Mouse (Mus musculus) spleen, adult 18-20 months (tissue): ENCODE results near the gene Nfyb.

Source experiments
- DNase-seq, 2 experiments: peaks; one replicate each; pipeline ENCODE4 v3.0.0; 2022; ENCODE audit warnings: mixed read lengths in 2 of 2

Gene Nfyb

DNA sequence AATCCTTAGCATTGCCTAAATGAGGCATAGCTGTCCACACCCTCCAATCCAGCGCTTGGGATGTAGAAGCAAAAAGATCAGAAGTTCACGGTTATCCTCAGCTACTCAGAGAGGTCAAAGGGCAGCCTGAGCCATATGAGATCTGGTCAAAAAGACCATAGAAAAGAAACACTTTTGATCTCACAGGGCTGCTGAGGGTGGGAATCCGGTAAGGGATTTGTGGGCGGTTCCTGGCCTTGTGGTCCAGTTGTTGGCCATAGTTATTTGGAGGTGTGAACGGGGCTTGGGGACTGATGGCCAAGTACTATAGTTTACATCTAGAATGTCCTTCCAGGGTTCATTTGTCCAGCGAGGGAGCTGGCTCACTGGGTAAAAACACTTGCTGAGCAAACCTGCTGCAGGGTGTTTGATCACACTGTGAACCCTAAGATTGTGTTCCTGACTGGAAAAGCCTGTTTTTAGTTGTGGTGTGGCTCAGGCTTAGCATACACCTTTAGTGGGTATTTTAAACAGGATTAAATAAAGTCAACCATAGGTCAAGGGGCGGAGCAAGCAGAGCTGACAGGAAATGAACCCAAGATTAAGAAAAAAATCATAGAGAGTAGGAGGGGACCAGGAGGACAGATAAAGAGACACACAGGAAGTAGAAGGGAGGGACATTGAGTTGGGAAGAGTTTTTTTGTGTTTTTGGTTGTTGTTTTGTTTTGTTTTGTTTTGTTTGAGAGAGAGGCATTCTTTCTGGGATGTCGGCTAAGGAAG, 15.0 kb upstream of the Nfyb start:
- DNase-seq, result no peak

DNA sequence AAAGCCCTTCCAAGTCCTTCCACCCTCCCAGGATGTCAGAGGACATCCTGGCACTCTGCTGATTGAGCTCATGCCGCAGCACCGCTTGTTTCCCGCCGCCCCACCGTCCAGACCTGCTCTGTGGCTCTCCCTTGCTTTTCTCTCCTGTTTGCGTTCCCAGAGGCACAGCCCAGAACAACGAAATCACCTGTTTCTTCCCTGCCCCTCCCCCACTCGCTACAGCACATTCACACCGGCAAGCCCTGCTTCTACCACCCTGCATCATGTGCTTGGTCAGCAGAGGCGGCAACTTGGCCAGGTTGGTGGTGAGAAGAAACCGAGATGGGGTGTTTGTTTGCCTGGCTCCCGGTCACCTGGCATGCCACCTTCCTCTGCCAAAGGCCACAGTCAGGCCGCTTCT, 13.9 kb upstream of the Nfyb start:
- no peak for DNase-seq

DNA sequence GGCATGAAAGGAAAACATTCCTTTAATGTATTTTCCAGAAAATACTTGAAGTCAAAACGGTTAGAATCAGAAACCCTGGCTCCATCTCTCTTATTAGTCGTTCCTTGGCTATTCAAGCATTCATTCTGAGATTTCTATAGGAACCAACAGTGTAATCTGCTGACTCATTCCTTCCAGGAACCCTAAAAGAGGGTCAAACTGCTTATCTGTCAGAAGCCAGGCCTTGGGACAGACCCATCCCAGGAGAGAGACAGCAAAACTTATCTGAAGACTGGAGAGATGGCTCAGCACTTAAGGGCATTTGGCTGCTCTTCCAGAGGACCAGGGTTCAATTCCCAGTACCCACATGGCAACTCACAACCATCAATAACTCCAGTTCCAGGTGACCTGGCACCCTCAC, 13.1 kb upstream of the Nfyb start:
- DNase-seq, result no peak

DNA sequence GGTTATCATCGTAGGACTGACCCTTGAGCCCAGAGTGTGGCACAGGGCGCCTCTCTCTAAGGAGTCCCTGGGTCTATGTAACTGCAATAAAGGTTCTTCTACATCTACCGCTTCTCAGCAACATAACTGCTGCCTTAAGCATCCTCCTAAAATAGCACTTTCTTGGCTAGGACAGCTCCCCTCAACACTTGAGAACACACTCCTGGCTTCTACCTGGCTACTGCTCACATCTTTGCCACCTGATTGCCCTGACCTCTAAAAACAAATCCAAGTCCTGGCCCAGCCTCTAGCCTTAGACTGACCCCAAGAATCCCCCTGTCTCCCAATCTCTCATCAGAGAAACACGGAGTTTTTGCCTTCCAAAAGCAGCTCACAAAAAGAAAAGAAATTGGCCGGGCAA, 10.9 kb upstream of the Nfyb start:
- DNase-seq, result no peak

DNA sequence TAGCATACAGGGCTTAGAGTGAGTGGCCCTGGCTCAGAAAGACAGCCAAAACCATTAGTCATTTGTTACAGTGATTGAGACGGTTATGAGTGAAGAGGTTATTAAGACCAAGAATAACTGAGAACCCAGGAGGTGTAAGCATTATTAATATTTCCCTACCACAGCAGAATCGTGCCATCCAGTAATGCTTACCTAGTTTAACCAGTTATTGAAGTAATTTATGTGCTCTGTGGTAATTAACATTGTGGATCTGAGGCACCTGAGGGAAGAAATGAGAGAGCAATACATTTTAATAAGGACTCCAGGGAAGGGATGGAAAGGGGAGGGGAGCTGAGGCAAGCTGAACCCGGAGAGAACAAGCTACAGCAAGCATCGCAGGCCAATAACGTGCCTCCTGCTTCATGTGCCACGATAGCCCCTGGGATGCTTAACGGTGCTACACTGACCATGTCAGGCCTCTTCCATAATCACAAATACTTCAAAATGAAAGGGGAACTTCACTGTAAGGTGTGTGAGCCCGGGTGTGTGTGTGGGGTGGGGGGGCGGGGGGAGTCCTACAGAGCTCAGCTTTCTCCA, 7.7 kb upstream of the Nfyb start:
- no peak for DNase-seq

DNA sequence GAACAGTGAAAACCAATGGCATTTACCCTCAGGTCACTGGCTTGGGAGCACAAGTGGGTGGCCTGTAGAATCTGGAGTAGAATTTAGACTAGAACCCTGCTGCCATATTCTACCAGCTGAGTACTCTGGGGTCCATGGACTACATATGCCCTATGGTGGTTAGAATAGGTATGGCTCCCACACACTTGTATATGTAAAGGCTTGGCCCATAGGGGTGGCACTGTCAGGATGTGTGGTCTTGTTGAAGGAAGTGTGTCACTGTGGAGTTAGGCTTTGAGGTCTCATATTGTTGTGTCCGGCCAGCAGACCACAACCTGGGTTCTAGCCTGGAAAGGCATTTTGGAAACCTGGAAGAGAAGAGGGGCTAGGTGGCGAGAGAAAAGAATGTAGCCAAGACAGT, 6.8 kb upstream of the Nfyb start:
- DNase-seq, result no peak

DNA sequence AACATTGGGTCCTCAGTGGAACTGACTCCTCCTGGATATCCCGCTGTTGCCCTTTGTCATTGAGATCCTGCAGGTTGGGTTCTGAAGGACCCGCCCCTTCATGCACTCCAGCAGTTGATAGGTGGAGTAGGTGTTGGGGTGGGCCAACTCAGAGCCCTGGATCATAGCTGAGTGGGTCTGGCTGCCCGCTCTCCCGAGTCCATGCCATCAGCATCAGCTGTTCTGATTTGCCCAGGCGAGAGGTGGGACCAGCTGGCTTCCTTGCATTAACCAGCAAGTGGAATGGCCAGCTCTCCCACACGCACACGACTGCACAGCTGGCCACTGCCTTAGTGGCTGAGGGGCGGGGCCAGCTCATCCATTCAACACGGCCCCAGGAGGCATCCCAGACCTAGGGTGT, 5.0 kb upstream of the Nfyb start:
- no peak for DNase-seq

DNA sequence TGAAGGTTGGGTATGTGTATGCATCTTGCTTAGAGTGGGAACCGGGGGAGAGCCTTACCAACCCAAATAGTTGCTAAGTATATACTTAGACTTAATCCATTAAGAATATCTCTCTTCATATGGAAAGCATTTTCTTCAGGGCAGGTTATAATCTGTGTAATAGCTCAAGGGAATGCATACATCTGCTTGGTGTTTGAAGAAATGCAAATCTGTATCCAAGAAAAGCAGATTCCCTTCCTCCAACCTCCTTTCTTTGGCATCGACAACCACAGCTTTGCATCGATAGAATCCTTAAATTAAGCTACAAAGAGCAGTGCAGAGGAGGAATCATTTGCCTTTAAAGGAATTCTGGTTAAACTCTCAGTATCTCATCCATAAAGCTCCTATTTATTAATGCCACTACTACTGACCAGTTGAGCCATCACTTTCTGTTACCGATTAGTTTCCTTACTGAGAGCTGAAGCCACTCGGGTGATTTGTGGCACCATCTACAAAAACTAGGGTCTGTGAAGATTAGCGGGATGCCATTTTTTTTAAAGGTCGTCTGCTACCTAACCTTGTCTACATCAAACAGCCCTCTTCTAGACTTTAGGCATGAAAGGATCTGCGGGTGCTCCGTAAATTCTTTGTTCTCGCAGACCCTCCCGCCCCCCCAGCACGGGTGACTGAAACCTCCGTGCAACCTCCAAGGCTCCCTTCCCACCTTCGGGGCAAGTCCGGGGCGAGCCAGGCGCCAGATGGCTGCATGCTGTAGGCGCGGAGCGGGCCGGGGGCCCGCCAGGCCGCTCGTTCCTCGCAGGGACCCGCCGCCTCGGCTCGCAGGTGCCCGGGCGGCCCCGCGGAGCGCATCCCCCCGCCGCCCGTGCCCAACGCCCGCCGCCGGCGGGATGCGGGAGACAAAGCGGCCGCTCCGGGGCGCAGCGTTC, 925 bp downstream of the Nfyb start:
- DNase-seq, result peak; percentile 28 to 47

DNA sequence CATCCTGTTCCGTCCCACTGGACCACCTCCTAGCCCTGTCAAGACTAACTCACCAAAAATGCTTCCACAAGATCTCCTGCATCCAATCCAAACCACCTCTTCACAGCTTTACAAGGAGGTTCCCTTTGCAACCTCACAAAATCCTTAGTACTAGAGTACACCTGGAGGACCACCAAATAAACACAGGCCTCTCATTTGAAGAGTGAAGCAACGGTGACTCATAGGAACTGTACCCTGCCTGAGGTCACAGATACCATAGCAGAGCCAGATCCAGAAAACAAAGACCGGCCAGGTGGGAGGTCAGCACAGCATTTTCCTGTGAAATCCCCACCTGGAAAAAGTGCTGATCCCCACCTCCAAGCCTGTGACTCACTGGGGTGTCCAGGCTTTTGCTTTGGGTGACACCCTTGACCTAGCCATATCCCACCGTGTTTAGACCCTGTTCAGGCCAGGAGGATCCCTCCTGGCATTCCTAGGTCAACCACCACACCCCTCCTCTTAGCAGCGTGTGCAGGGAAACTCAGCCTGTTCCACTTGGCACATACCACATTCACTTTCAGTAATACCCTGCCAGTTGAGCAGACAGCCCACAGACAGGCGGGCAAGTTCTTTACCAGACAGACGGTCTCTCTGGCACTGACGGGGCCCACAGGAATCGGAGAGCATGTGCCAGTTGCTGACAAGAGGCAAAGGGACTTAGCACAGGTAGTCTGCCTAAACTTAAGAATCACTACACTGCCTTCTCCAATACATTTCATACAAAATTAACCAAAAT, 2.7 kb downstream of the Nfyb start:
- no peak for DNase-seq

DNA sequence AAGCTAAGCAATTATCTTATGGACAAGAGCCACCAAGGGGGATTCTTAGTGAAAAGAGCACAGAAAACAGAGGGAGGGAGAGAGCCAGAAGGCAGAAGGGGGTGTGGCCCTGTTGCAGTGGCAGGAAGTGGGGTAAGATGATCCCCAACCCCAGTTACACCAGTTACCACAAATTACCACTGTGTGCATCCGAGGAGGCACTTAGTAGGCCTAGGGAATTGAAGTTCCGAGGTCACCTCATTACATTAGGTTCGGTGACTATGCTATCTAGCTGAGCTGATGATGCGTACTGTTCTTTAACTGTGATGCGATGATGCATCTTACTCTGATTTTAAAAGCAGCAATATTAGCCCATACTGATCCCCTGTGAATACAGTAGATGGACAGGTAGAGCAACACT, 4.2 kb downstream of the Nfyb start:
- no peak for DNase-seq

DNA sequence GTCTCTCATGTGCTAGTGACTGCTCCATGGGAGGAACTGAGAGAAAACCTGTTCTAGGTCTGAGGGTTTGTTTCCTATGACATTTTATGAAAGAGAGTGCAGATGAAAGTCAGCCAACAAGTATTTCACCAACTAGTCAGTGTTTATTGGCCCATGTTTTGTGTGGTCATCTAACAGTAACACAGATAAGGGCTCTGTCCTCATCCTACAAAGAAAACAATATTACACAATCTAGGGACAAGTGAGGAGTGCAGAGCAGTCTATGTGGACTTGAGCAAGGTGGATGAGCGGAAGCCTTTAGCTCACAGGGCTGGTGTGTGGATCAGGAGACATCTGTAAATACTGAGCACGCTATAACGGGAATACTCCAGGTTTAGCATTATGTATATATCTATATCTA, 5.1 kb downstream of the Nfyb start:
- DNase-seq, result no peak

DNA sequence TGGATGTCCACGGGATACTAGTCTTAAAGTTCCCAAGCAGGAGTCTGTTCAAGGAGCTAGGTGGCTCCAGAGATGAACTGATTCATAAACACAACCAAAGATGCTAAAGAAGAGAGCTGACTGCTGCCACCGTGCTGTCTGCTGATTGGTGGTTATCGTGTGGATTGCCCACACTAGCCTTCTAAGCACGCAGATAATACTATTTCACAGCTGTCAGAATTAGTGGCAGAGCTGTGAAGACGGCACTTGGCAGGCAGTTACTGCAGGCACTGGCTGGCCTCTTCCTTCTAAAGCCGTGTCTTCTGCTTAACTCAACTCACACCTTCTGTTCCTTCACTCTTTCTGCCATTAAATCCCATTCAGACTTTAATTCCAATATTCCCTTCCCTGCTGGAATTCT, 5.6 kb downstream of the Nfyb start:
- DNase-seq, result no peak

DNA sequence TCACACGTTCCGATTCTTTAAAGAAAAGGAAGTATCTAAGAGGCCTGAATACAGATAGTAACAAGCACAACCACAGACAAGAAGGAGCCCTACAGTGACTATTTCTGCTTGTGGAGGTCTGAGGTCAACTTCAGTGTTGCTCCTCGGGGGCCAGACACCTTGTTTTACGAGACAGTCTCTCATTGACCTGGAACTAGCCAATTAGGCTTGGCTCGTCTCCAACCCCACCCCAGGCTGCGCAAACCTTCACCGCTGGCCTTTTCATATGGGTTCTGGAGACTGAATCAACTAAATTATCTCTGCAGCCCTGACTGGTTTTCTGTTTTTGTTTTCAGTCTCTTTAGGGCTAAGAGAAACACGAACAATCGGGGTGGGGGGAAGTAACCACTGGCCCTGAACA, 6.6 kb downstream of the Nfyb start:
- DNase-seq, result no peak

DNA sequence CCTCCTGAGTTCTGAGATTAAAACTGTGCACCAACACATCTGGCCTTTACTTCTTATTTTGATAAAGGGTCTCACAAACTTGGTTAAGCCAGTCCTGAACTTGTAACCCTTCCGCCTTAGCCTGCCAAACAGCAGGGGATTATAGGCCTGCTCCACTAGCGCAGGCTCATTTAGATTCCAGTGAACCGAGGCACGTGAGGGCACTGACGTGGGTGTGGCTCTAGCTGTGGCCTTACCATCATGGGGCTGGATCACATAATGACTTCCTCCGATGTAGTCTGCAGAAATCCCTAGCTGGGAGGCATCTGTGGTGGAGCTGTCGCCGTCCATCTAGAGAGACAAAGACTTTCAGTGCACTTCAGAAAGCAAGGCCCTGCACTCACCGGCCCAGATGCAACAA, 7.5 kb downstream of the Nfyb start:
- DNase-seq, result no peak

DNA sequence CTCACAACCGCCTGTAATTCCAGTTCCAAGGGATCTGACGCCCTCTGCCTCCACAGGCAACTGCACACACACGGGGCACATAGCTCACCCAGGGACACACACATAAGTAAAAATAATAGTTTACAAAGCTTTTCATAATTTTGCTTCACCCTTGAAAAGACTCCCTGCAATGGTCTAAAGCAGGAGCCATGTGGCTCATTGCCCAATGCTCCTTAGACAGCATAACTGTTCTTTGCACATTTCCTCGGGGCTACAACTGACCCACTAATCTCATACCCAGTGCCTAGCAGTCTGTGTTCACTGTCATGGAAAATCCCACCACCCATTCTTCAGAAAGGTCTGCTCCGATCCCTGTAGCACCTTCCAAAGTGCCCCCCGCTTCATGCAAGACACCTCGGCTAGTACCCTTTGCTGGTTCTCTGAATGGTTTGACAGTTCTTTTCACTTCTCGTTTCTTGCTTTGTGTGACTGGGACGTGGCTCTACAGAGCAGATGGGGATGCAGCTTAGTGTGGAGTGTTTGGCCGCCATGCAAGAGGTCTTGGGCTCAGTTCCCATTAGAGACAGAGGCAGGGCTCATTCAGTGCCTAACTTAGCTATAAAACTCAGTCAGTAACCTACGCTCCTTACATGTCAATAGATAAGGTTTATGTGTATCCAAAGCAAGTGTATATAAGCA, 8.6 kb downstream of the Nfyb start:
- no peak for DNase-seq

DNA sequence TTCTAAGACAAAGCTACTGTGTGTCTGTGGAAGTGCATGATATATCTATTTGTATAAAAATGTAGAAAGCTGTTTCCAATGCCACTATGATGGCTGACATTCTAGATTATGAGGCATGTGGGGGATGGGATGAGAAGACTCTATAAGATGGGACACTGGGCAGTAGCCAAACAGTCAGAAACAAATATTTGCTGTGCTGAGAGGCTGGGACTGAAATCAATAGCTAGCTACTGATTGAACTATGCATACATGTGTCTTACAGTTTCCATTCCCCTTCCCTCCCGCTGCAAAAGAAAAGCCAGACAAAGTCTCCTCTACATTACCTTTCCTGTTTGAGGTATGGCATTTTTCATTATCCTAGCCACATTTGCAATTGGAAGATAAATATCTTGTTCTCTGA, 9.3 kb downstream of the Nfyb start:
- DNase-seq, result no peak

DNA sequence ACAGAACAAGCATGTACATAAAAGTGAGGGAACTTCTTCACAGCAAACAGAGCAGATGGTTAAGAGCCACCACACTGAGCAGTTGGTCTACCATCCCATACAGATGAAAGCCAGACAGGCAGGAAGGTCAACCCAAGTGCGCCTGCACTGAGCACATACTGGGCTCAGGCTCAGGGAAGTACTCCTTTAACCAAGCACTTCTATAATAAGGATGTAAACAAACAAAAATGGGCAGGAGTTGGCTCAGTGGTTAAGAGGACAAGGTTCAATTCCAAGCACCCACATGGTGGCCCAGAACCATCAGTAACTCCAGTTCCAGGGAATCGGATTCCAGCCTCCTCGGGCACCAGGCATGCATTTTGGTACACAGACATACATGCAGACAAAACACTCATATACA, 11.0 kb downstream of the Nfyb start:
- DNase-seq, result no peak

DNA sequence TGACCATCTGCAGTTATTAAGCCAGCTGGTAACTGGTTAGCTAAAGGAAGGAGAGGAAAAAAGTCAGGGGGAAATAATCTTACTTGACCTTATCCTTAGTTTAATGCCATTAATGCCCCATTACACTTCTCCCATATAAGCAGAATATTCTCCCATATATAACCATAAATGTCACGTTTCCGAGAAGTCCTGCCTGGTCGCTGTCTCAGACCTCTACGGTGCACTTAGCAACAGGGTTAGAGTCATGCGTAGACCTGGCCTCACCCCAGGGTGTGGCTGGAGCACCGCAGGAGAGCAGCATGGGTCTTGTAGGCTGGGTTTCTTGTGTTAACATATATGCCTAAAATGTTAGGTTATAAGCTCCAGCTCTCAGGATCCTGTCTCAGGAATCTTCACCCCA, 13.2 kb downstream of the Nfyb start:
- no peak for DNase-seq

DNA sequence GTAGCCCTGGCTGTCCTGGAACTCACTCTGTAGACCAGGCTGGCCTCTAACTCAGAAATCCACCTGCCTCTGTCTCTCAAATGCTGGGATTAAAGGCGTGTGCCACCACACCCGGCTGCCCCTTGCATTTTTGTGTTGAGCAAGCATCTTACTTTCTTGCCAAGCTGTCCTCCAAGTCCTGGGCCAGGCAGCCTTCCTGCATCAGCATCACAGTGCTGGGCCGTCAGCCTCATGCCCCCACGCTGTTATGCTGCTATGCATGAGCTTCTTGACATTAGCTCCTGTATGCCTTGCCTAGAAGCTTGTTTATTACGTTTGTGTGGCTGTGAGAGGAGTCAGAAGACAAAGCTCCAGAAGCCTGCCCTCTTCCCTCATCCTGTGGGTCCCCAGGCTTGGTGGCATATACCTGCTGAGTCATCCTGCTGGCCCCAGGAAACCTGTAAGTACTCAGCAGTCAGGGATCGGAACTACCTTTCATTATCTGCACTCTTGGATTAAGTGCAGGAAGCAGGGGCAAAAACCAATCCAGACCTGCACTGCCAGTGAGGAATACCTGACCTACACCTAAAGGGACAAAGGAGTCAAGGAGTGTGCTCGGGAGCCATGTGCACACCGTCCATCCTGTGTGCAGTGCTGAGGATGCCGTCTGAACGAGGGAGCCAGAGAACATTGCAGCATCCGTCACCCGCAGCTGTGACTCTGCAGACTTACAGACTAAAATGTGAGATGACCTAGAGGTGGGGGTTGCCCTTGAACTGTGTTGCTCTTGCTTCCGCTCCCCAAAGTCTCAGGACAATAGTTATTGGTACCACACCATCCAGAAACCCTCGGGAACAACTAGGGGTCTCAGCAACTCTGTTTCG, 16.7 kb downstream of the Nfyb start:
- DNase-seq, result no peak

DNA sequence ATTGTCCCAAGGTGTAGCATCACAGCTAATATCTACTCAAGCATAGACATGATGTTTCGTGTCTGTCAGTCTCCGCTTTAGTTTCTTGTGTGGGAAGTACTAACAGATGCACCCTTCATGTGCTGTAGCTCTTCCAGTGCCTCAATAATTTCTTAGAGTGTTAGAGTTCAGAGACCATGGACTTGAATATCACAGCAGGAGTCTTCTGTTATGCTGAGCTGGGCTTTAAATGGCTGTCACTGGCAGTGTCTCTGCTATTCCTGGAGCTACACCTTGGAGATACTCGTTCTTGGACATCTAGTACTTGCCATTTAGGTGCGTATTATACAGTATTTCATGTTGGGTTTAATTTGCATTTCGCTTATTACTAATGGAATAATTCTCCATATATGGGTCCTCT, 18.6 kb downstream of the Nfyb start:
- DNase-seq, result no peak

DNA sequence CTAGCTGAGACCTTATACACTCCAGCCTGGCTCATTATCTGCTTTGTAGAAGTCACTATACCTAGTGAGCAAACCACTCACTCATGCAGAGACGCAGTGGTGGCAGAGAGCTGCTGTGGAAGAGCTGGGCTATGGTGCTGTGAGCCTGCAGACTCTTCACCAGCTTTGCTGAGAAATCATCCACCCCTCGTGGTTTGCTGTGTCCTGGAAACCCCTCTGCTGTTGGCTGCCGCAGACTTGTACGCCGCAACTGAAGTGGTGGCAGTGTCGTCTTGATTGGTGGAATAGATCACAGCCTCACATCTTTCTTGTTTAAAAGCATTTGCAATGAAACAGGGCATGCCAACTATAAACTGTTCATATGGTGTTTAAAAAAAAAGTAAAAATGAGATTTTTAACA, 19.6 kb downstream of the Nfyb start:
- no peak for DNase-seq

DNA sequence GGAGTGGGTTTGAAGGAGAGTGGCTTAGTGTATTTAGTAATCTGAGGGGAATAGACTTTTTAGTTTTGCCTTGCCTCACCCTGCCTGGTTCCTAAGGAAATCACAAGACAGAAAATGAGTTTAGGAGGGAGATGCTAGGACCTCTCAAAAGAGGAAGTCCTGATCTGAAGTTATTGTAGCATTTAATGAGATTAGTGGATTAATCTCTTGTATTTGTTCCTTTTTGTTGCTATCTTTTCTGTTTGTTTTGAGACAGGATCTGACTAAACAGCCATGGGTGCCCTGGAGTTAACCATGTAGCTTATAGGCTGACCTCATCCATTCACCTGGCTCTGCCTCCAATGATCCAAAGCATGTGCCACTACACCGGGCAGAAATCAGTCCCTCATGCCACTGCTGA, 21.4 kb downstream of the Nfyb start:
- DNase-seq, result no peak
